Mouse (Mus musculus): ENCODE results near the gene Creb5. TPM values are rescaled to one million over a fixed set of nuclear protein-coding genes. Genes with fewer than 3 reads are reported as not detected.

The Creb5 gene
- polyA plus RNA-seq, 1 experiment from 2014 or later = 38.9 TPM

GRCm38 (mm10) chr6:53621295-53621694 is 334.2 kb downstream of the Creb5 start:
- Histone ChIP-seq H3K4me2 (no peak overlapping the region), H3K27ac (no peak overlapping the region), H3K27me3 (no peaks in the 10 kb centered on the region), H3K9ac (no peak overlapping the region), H3K4me1 (peaks cover 32% of the 10 kb centered on the region), H3K36me3 (replicated peaks) (no peaks in the 10 kb centered on the region), H3K4me3 (replicated peaks) (no peak overlapping the region), H3K9me3 (no peaks in the 10 kb centered on the region)
- ATAC-seq (ENCODE audit: low FRiP score) = no peak
- 88% methylated on average over 5 of the region's 5 CpGs for WGBS

- H3K9ac ChIP-seq = no peak overlapping the region
- H3K4me1 ChIP-seq = peaks cover 32% of the 10 kb centered on the region
- ATAC-seq (ENCODE audit: low FRiP score) = peak; percentile 82
- no peak overlapping the region for H3K4me3 ChIP-seq (replicated peaks)
- H3K27ac ChIP-seq = peak overlapping the region; percentile 83
- H3K27me3 ChIP-seq = no peaks in the 10 kb centered on the region
- peak overlapping the region; percentile 13; the same call in 1 of the 2 replicates for H3K4me2 ChIP-seq
- no peaks in the 10 kb centered on the region for H3K9me3 ChIP-seq
- no peaks in the 10 kb centered on the region for H3K36me3 ChIP-seq (replicated peaks)
- WGBS = 12% methylated on average over 15 of the region's 15 CpGs
Measured at GRCm38 (mm10) chr6:53624455-53625276, 337.6 kb downstream of the Creb5 start.

DNA sequence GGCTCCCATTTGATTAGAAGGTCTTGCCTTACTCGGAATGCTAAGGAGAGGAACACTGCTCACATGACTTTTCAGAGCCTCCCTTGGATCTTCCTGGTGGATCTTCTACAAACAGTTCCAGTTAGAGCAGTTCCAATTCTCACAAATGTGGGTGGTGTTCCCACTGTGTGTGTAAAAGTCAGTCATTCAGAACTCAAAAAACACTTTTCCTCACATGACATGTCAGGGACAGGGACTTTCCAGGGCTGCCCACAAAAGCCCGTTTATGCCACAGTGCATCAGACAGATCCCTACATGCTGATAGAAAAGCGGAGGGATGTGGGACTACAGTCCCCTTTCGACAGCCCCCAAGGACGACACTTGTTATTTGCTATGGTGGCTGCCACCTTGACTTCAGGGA is 339.0 kb downstream of the Creb5 start:
- ATAC-seq (ENCODE audit: low FRiP score) = no peak
- H3K27ac ChIP-seq = no peak overlapping the region
- H3K36me3 ChIP-seq (replicated peaks) = no peaks in the 10 kb centered on the region
- WGBS = 86% methylated on average over 5 of the region's 5 CpGs
- H3K27me3 ChIP-seq = no peaks in the 10 kb centered on the region
- H3K9me3 ChIP-seq = no peaks in the 10 kb centered on the region
- no peak overlapping the region for H3K4me2 ChIP-seq
- H3K4me3 ChIP-seq (replicated peaks) = no peak overlapping the region
- H3K4me1 ChIP-seq = peaks cover 32% of the 10 kb centered on the region
- no peak overlapping the region for H3K9ac ChIP-seq

DNA sequence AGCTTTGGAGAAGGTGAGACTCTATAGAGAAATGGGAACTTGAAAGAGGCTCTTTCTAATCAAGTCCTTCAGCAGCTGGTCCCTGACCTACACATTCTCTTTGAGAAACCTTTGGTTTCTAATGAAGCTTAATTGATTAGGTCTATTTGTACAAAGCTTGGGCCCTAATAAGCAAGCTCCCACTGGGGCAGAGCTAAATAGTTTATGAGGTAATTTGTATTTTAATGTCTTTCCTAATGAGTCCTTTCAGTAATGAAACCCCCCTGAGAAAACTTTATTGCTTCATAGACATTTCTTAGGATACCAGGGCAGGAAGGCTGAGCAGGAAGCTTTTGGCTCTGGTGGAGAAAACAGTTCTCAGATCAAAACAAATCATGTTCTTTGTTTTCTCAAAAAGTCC is 341.6 kb downstream of the Creb5 start:
- peaks cover 21% of the 10 kb centered on the region for H3K4me1 ChIP-seq
- no peak overlapping the region for H3K4me3 ChIP-seq (replicated peaks)
- H3K27me3 ChIP-seq = no peaks in the 10 kb centered on the region
- no peaks in the 10 kb centered on the region for H3K9me3 ChIP-seq
- no peak for ATAC-seq (ENCODE audit: low FRiP score)
- H3K4me2 ChIP-seq = no peak overlapping the region
- no peak overlapping the region for H3K27ac ChIP-seq
- no peak overlapping the region for H3K9ac ChIP-seq
- H3K36me3 ChIP-seq (replicated peaks) = no peaks in the 10 kb centered on the region

DNA sequence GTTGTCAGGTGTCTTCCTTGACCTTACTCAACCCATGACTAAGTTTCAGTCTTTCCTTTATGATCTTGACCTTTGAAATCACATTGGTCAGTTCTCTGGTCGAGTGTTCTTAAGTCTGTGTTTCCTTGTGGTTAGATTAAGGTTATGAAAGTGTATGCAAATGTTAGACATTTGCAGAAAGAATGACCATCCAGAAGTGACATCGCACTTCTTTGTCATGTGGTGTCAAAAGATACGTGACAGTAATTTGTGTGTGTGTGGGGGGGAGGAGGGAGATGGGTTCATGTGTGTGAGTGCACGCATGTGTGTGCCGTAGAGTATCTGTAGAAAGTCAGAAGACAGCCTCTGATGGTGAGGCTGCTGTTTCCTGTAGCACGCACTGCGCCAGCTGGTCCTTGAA is 348.4 kb downstream of the Creb5 start:
- 88% methylated on average over 7 of the region's 7 CpGs for WGBS
- no peaks in the 10 kb centered on the region for H3K36me3 ChIP-seq (replicated peaks)
- H3K9me3 ChIP-seq = no peaks in the 10 kb centered on the region
- H3K4me2 ChIP-seq = no peak overlapping the region
- peaks cover 4% of the 10 kb centered on the region for H3K4me1 ChIP-seq
- no peak overlapping the region for H3K4me3 ChIP-seq (replicated peaks)
- no peak overlapping the region for H3K9ac ChIP-seq
- H3K27ac ChIP-seq = no peak overlapping the region
- H3K27me3 ChIP-seq = no peaks in the 10 kb centered on the region
- no peak for ATAC-seq (ENCODE audit: low FRiP score)

DNA sequence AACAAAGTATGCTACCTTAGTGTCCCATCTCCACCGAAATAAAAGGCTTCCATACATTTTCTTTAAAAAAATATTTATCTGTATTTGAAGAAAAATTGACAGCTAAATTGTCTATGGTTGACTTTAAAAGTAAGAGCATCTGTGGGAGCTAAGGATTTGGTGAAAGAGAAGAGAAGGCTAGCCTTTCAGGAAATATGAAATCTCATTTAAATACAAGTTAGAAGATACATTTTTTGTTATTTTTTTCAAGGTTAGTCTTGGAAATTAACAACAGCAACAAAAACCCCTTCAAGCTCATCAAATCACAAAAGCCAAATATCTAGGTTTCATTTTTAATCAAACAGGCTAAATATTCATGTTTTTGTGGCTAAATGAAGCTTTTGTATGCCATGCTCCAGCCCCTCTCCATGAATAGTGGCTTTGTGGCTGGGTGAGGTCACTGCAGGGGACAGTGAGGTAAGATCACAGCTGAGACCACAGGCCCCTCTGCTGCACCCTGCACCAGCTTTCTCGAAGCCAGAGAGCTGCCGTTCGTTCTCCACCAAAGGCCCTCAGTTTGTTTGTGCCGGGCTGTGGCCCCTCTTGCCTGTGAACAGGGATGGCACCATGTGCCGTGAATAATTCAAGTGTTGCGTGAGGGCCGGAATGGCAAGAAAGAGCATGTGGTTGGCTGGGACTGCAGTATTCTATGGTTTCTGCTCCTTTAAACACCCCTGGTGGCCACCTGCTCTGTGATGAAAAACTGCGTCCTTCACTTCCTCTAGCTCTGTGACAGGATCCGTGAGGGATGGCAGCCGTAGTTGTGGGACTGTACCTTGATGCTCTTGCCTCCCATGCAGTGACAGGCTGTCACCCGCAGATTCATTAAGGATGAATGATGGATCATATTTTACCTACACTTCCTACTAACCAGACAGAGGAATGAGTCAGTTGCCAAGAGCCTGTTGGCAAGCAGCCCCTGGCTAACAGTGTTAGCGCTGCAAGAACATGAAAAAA is 350.6 kb downstream of the Creb5 start:
- no peak for ATAC-seq (ENCODE audit: low FRiP score)

GRCm38 (mm10) chr6:53641633-53642605 is 354.8 kb downstream of the Creb5 start:
- Histone ChIP-seq H3K4me3 (replicated peaks) (no peak overlapping the region), H3K4me1 (peaks cover 37% of the 10 kb centered on the region)
- ATAC-seq (ENCODE audit: low FRiP score) = peak; percentile 70

More for the DNA sequence above, 350.6 kb downstream of the Creb5 start:
- no peak overlapping the region for H3K4me3 ChIP-seq (replicated peaks)
- H3K27me3 ChIP-seq = no peaks in the 10 kb centered on the region
- no peak overlapping the region for H3K4me2 ChIP-seq
- H3K36me3 ChIP-seq (replicated peaks) = no peaks in the 10 kb centered on the region
- H3K27ac ChIP-seq = no peak overlapping the region
- peaks cover 23% of the 10 kb centered on the region for H3K4me1 ChIP-seq
- 74% methylated on average over 13 of the region's 13 CpGs for WGBS
- no peak overlapping the region for H3K9ac ChIP-seq
- no peaks in the 10 kb centered on the region for H3K9me3 ChIP-seq

DNA sequence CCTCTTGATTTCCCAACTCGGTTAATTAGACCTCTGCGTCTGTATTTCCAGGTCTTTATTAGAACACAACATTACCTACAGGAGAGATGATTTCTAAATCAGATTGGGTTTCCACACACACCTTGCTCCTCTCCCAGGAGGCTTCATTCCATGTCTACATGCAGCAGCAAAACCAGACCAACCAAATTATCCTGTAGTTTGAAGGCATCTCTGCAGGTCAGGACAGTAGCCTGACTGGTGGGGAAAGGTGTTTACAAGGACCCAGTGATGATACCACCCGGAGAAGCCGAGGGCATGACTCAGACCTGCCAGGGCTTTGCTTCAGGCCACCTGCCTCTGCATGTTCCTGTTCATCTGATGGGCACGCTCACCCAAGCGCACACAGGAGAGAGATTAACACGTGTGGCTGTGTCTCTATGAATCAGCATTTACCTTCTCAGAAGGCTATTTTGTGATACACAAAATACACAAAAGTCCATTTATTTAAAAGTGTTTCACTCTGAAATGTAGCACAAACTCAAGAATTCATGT is 355.8 kb downstream of the Creb5 start:
- no peak for ATAC-seq (ENCODE audit: low FRiP score)
- Histone ChIP-seq H3K9ac (no peak overlapping the region), H3K36me3 (replicated peaks) (no peaks in the 10 kb centered on the region), H3K27me3 (no peaks in the 10 kb centered on the region), H3K4me1 (peaks cover 33% of the 10 kb centered on the region), H3K4me3 (replicated peaks) (no peak overlapping the region), H3K27ac (peak overlapping the region; percentile 78), H3K9me3 (no peaks in the 10 kb centered on the region), H3K4me2 (no peak overlapping the region)
- 72% methylated on average over 7 of the region's 7 CpGs for WGBS

More at GRCm38 (mm10) chr6:53641633-53642605, 354.8 kb downstream of the Creb5 start:
- Histone ChIP-seq H3K27me3 (no peaks in the 10 kb centered on the region), H3K36me3 (replicated peaks) (no peaks in the 10 kb centered on the region), H3K4me2 (peak overlapping the region; percentile 29; the same call in 1 of the 2 replicates), H3K9me3 (no peaks in the 10 kb centered on the region), H3K27ac (peak overlapping the region; percentile 78), H3K9ac (no peak overlapping the region)
- WGBS = 55% methylated on average over 30 of the region's 30 CpGs

DNA sequence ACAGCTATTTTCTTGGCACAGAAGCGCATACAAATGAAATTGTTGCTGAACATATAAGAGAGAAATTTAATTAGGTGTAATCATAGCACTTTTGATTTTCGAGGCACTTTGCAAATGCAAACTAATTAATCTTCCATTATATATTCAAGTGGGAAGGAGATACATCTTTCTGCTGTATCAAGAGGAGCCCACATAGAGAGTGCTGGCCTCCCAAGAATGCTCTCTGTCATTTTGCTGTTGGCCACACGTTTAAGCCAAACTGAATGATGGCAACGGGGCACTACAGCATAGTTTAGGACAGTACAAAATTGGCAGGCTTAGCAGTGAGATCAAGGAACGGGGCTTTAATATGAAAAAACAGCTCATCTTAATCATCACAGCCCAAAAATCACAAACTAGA is 356.4 kb downstream of the Creb5 start:
- H3K27ac ChIP-seq = peak overlapping the region; percentile 78
- ATAC-seq (ENCODE audit: low FRiP score) = no peak

DNA sequence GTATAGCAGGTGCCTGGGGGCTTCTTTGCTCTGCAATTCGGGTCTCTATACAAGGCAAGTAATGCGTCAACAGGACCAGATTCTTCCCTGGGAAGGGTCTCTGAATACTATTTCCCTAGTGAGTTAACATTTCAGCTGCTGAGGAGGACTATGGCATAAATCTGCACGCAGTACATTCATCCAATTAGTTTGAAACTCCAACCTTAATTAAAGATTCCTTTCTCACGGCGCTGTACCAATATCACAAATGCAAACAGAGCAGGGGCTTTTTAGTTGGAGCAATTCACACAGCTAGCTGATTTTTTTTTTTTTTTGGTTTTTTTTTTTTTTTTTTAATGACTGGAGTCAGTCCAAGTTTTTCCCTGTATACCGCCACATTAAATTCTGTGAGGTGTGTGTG is 357.0 kb downstream of the Creb5 start:
- Histone ChIP-seq H3K27me3 (no peaks in the 10 kb centered on the region), H3K4me2 (no peak overlapping the region), H3K9ac (no peak overlapping the region), H3K4me3 (replicated peaks) (no peak overlapping the region), H3K4me1 (peaks cover 33% of the 10 kb centered on the region), H3K36me3 (replicated peaks) (no peaks in the 10 kb centered on the region), H3K9me3 (no peaks in the 10 kb centered on the region), H3K27ac (peak overlapping the region; percentile 47)
- peak; percentile 42; the same call in 1 of the 2 replicates for ATAC-seq (ENCODE audit: low FRiP score)
- 38% methylated on average over 6 of the region's 6 CpGs for WGBS

More for the DNA sequence above, 356.4 kb downstream of the Creb5 start:
- 56% methylated on average over 5 of the region's 5 CpGs for WGBS
- no peaks in the 10 kb centered on the region for H3K36me3 ChIP-seq (replicated peaks)
- no peak overlapping the region for H3K9ac ChIP-seq
- H3K27me3 ChIP-seq = no peaks in the 10 kb centered on the region
- H3K9me3 ChIP-seq = no peaks in the 10 kb centered on the region
- no peak overlapping the region for H3K4me3 ChIP-seq (replicated peaks)
- H3K4me1 ChIP-seq = peaks cover 33% of the 10 kb centered on the region
- no peak overlapping the region for H3K4me2 ChIP-seq

DNA sequence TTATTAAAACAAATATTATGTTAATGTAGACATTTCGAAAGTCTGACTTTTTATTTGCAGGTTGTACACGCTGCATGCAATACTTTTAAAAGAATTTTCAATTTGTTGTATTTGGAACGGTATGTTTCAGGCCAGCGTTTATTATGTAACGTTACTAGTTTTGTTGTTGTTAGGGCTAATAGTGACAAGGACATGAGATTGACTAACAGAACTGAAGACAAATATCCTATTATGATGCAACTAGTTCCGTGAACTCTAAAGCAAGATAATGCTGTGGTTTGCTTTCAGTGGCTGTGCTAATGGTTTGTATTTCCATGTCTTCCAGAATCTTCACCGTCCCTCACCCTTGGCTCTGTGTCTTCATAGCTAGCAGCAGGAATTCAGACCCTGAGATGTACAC is 357.9 kb downstream of the Creb5 start:
- 91% methylated on average over 7 of the region's 7 CpGs for WGBS
- ATAC-seq (ENCODE audit: low FRiP score) = no peak
- no peak overlapping the region for H3K9ac ChIP-seq

More for the DNA sequence above, 357.9 kb downstream of the Creb5 start:
- H3K9me3 ChIP-seq = no peaks in the 10 kb centered on the region
- H3K27me3 ChIP-seq = no peaks in the 10 kb centered on the region
- H3K4me3 ChIP-seq (replicated peaks) = no peak overlapping the region
- H3K36me3 ChIP-seq (replicated peaks) = no peaks in the 10 kb centered on the region
- H3K4me2 ChIP-seq = no peak overlapping the region
- no peak overlapping the region for H3K27ac ChIP-seq
- peaks cover 33% of the 10 kb centered on the region for H3K4me1 ChIP-seq

All from forebrain, embryonic 12.5 days (tissue).